Mouse (Mus musculus): ENCODE data around the gene Prr11.

Prr11 gene

DNA sequence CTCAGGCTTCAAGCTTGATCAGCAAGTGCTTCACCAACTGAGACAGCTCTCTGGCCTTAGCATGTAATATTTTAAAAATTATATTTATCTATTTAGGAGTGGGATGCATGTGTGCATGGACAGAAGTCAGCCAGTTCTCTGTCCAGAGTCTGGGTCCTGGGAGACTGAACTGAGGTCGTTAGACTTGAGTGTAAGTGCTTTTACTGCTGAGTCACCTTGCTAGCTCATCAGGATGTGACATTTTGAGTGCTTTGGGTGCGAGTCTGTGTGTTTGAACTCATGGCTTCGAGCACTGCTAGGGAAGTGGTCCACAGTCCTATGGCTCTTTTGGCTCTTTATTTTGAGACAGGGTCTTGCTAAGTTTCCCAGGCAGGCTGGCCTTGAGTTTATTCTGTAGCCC is 65.5 kb downstream of the Prr11 start:
- DNase-seq = no peak

DNA sequence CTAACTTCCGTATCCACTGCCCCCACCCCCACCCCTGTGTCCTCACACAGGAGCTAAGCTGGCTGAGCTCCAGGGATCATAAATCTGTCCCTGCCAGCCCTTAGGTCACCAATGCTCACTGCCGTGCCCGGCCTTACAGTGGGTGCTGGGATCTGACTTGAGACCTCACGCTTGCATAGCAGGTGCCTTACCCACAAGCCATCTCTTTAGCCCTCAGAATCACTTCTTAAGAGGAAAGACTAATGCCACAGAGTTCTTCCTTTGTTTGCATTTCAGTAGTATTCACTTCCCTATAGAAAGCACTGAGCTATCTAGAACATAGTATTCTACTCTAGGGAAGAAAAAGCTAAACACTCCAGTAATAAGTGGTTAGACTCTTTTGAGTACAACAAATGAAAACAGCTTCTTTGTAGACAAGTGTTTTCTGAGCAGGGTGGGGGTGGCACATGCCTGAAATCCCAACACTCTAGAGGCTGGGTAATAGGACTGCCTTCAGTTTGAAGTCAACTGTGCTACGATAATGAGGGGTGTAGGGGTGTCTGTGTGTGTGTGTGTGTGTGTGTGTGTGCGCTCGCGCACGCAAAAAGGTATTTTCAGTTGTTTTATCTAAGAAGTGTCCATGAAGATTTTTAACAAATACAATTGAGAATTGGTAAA is 69.1 kb downstream of the Prr11 start:
- no peak for DNase-seq
